Mouse (Mus musculus): ENCODE results near the gene Wdr35. TPM values are rescaled to one million over a fixed set of nuclear protein-coding genes. Genes with fewer than 3 reads are reported as not detected.
A peak's percentile ranks its signal among the peaks of the same experiment; 100 is the strongest.

Wdr35 gene
- total and polyA plus RNA-seq, 2 experiments from 2014 or later = 5.5 to 7.9 TPM

- Histone ChIP-seq H3K36me3 (replicated peaks; ENCODE audit: control insufficient read depth, insufficient read depth, low read length) (no peaks in the 10 kb centered on the region), H3K9me3 (replicated peaks; ENCODE audit: control insufficient read depth, low read length) (no peaks in the 10 kb centered on the region), H3K9ac (replicated peaks; ENCODE audit: low read depth, low read length) (no peak overlapping the region), H3K27ac (ENCODE audit: low read depth) (no peak overlapping the region), H3K4me3 (ENCODE audit: low read depth, low read length) (no peak overlapping the region), H3K27me3 (ENCODE audit: control insufficient read depth, insufficient read depth, low read length) (no peaks in the 10 kb centered on the region), H3K4me2 (ENCODE audit: low read depth, low read length) (no peak overlapping the region), H3K4me1 (ENCODE audit: control insufficient read depth, insufficient read depth) (no peaks in the 10 kb centered on the region)
- TF ChIP-seq EP300 (IDR thresholded peaks at IDR 0.05; ENCODE audit: low read depth) (no peak), CTCF (IDR thresholded peaks at IDR 0.05; ENCODE audit: low read depth) (no peak)
- no peak for DNase-seq (ENCODE audit: low spot score)
- 75% methylated on average over 1 of the region's 1 CpGs for WGBS
- no peak for ATAC-seq (ENCODE audit: insufficient read depth, low read depth)
These were observed 97.4 kb downstream of the Wdr35 start for GRCm38 (mm10) chr12:9071058-9071457.

- Histone ChIP-seq H3K4me3 (ENCODE audit: low read depth, low read length) (no peak overlapping the region), H3K9ac (replicated peaks; ENCODE audit: low read depth, low read length) (no peak overlapping the region), H3K4me2 (ENCODE audit: low read depth, low read length) (no peak overlapping the region), H3K36me3 (replicated peaks; ENCODE audit: control insufficient read depth, insufficient read depth, low read length) (no peaks in the 10 kb centered on the region), H3K9me3 (replicated peaks; ENCODE audit: control insufficient read depth, low read length) (no peaks in the 10 kb centered on the region), H3K27me3 (ENCODE audit: control insufficient read depth, insufficient read depth, low read length) (no peaks in the 10 kb centered on the region), H3K4me1 (ENCODE audit: control insufficient read depth, insufficient read depth) (no peaks in the 10 kb centered on the region), H3K27ac (ENCODE audit: low read depth) (no peak overlapping the region)
- DNase-seq (ENCODE audit: low spot score) (no peak), ATAC-seq (ENCODE audit: insufficient read depth, low read depth) (no peak)
- 38% methylated on average over 4 of the region's 4 CpGs for WGBS
- TF ChIP-seq CTCF (IDR thresholded peaks at IDR 0.05; ENCODE audit: low read depth) = no peak
- no peak for TF ChIP-seq EP300 (IDR thresholded peaks at IDR 0.05; ENCODE audit: low read depth)
These were observed 97.8 kb downstream of the Wdr35 start for GRCm38 (mm10) chr12:9071493-9071892.

- H3K4me2 ChIP-seq (ENCODE audit: low read depth, low read length) = no peak overlapping the region
- H3K36me3 ChIP-seq (replicated peaks; ENCODE audit: control insufficient read depth, insufficient read depth, low read length) = no peaks in the 10 kb centered on the region
- H3K4me1 ChIP-seq (ENCODE audit: control insufficient read depth, insufficient read depth) = no peaks in the 10 kb centered on the region
- H3K9me3 ChIP-seq (replicated peaks; ENCODE audit: control insufficient read depth, low read length) = no peaks in the 10 kb centered on the region
- H3K9ac ChIP-seq (replicated peaks; ENCODE audit: low read depth, low read length) = no peak overlapping the region
- no peaks in the 10 kb centered on the region for H3K27me3 ChIP-seq (ENCODE audit: control insufficient read depth, insufficient read depth, low read length)
- peak overlapping the region; percentile 52; the same call in 1 of the 2 replicates for H3K27ac ChIP-seq (ENCODE audit: low read depth)
- WGBS = 43% methylated on average over 3 of the region's 3 CpGs
- no peak overlapping the region for H3K4me3 ChIP-seq (ENCODE audit: low read depth, low read length)
- ATAC-seq (ENCODE audit: insufficient read depth, low read depth) (peak; percentile 86), DNase-seq (ENCODE audit: low spot score) (peak; percentile 76)
- TF ChIP-seq EP300 (IDR thresholded peaks at IDR 0.05; ENCODE audit: low read depth) (no peak), CTCF (IDR thresholded peaks at IDR 0.05; ENCODE audit: low read depth) (no peak)
These were observed 103.9 kb downstream of the Wdr35 start for GRCm38 (mm10) chr12:9077554-9078125.

Other genes with a start within 250 kb of the Wdr35 start
- gene Sdc1, start 202.6 kb upstream of the Wdr35 start, total RNA-seq (2014; rRNA removed; ENCODE audit: low replicate concordance) = 30.4 and 39.8 TPM in 2 replicates
- gene Sdc1, start 202.6 kb upstream of the Wdr35 start, polyA plus RNA-seq (2015; fragmentation: Nextera tagmentation; extraction: Ambion mirVana) = 22.4 and 22.5 TPM in 2 replicates
- 365 and 397 TPM in 2 replicates for gene Laptm4a, start 52.2 kb upstream of the Wdr35 start, total RNA-seq (2014; rRNA removed; ENCODE audit: low replicate concordance)
- gene Laptm4a, start 52.2 kb upstream of the Wdr35 start, polyA plus RNA-seq (2015; fragmentation: Nextera tagmentation; extraction: Ambion mirVana) = 356 and 358 TPM in 2 replicates
- 0.12 TPM in 1 of 2 replicates, not detected in the other for gene Matn3, start 26.0 kb upstream of the Wdr35 start, total RNA-seq (2014; rRNA removed; ENCODE audit: low replicate concordance)
- gene Matn3, start 26.0 kb upstream of the Wdr35 start, polyA plus RNA-seq (2015; fragmentation: Nextera tagmentation; extraction: Ambion mirVana) = 0.05 and 0.07 TPM in 2 replicates
- 14.5 and 17.4 TPM in 2 replicates for gene Ttc32, start 56.1 kb downstream of the Wdr35 start, total RNA-seq (2014; rRNA removed; ENCODE audit: low replicate concordance)
- gene Ttc32, start 56.1 kb downstream of the Wdr35 start, polyA plus RNA-seq (2015; fragmentation: Nextera tagmentation; extraction: Ambion mirVana) = 20.9 and 26.2 TPM in 2 replicates